Mouse (Mus musculus) small intestine, adult 2 months (tissue): ENCODE measurements around the gene Lsm4.

ENCODE experiments used
- CTCF ChIP-seq: fragments of 200-500 bp; IDR thresholded peaks from 2 replicates; pipeline ENCODE4 v1.5.1; 2012; ENCODE audit warnings: low read depth, mild to moderate bottlenecking, control low read depth, inconsistent platforms, low read length, moderate library complexity, mixed read lengths; ENCODE audit not compliant: insufficient replicate concordance, insufficient read length; ENCODE audit errors: extremely low read depth
- POLR2A ChIP-seq: fragments of 200-500 bp; IDR thresholded peaks from 2 replicates; pipeline ENCODE4 v1.6.1; 2012; ENCODE audit warnings: low read depth, mild to moderate bottlenecking, control low read depth, inconsistent platforms, low read length, moderate library complexity

GRCm38 (mm10) chr8:70677451-70678080 is 4.5 kb downstream of the Lsm4 start:
- TF ChIP-seq CTCF (no peak), POLR2A (no peak)
